Mouse (Mus musculus): ENCODE data around the gene Zwilch.

DNA sequence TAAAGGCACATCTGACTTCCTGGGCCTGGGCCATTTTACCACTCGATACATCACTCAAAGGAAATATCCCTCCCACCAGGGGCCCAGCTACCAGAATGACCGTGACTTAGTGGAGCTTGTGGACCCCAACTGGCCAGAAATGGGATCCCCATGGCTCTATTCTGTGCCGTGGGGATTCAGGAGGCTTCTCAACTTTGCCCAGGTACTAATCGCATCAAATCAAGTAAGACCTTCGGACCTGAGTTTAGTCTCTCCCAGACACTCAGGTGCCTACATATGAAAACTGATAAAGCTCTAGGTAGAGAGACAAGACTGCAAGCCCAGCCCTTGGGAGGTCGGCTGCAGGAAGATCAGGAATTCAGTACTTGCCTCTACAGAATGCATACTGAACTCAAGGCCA, 41.3 kb downstream of the Zwilch start:
- no peak for TF ChIP-seq CTCF (IDR thresholded peaks at IDR 0.05; ENCODE audit: insufficient read depth, low read length)
- no peak for TF ChIP-seq POLR2A (IDR thresholded peaks at IDR 0.05; ENCODE audit: borderline replicate concordance, extremely low read depth, low read depth, low read length)

All from lung, adult 2 months (tissue).